Mouse (Mus musculus) lung, postnatal 0 days (tissue): ENCODE data around the gene Slc38a9. TPM values are rescaled to one million over a fixed set of nuclear protein-coding genes. Genes with fewer than 3 reads are reported as not detected.

Source experiments
- ATAC-seq: fragments of 200-750 bp; cut with Nextera tagmentation; 2 replicates; pipeline ENCODE4 v1.8.0; 2017; ENCODE audit warnings: moderate library complexity
- DNase-seq: peaks from one replicate; pipeline ENCODE4 v3.0.0-alpha.2; 2016; ENCODE audit warnings: low spot score
- H3K27ac ChIP-seq: fragments of 300-500 bp; sonication (generic); 2 replicates; pipeline ENCODE4 v1.5.1; 2014; ENCODE audit warnings: antibody characterized with exemption, mild to moderate bottlenecking, low read length, mixed read lengths
- H3K27me3 ChIP-seq: fragments of 300-500 bp; sonication (generic); replicated peaks from 2 replicates; pipeline ENCODE4 v1.6.1; 2014; ENCODE audit warnings: low read length, mixed read lengths; ENCODE audit not compliant: insufficient read depth
- H3K36me3 ChIP-seq: fragments of 300-500 bp; sonication (generic); 2 replicates; pipeline ENCODE4 v1.6.1; 2014; ENCODE audit warnings: low read length, mixed read lengths; ENCODE audit not compliant: insufficient read depth
- H3K4me1 ChIP-seq: fragments of 300-500 bp; sonication (generic); 2 replicates; pipeline ENCODE4 v1.6.1; 2014; ENCODE audit warnings: antibody characterized with exemption, low read depth, low read length, mixed read lengths; ENCODE audit not compliant: insufficient read depth
- H3K4me2 ChIP-seq: fragments of 300-500 bp; sonication (generic); replicated peaks from 2 replicates; pipeline ENCODE4 v1.6.1; 2014; ENCODE audit warnings: low read depth, mild to moderate bottlenecking, low read length, moderate library complexity, mixed read lengths
- H3K4me3 ChIP-seq: fragments of 300-500 bp; sonication (generic); 2 replicates; pipeline ENCODE4 v1.5.1; 2014; ENCODE audit warnings: low read depth, low read length
- H3K9ac ChIP-seq: fragments of 300-500 bp; sonication (generic); replicated peaks from 2 replicates; pipeline ENCODE4 v1.6.1; 2014; ENCODE audit warnings: low read depth, mild to moderate bottlenecking
- H3K9me3 ChIP-seq: fragments of 300-500 bp; sonication (generic); 2 replicates; pipeline ENCODE4 v1.6.1; 2016; ENCODE audit warnings: low read length, mixed read lengths
- CTCF ChIP-seq: IDR thresholded peaks from 2 replicates; pipeline ENCODE4 v1.5.1; 2016; ENCODE audit warnings: antibody characterized with exemption, mild to moderate bottlenecking
- EP300 ChIP-seq: IDR thresholded peaks from 2 replicates; pipeline ENCODE4 v1.6.1; 2016; ENCODE audit warnings: antibody characterized with exemption, mild to moderate bottlenecking, control low read depth
- WGBS: fragments of 180-500 bp; shearing (Covaris S2); extraction: QIAGEN DNeasy Blood & Tissue Kit; methylation state at CpG from one replicate; pipeline ENCODE4 v1.1.7; 2014; 5-methylcytosine and 5-hydroxymethylcytosine counted together
- polyA plus RNA-seq: library from polyadenylated mRNA; unstranded; fragments of >200 nt; fragmentation: Nextera tagmentation; extraction: Ambion mirVana; gene quantifications from 2 replicates; pipeline ENCODE4 v1.2.1, GENCODE M21; 2015

Slc38a9 gene
- polyA plus RNA-seq, 1 experiment from 2014 or later, result 15.3 TPM

- ATAC-seq (peak; percentile 53; the same call in 1 of the 2 replicates), DNase-seq (peak; percentile 50)
- TF ChIP-seq CTCF, result no peak
- peak; percentile 37; the same call in 1 of the 2 replicates for TF ChIP-seq EP300
- no peaks in the 10 kb centered on the region for H3K9me3 ChIP-seq
- no peak overlapping the region for H3K27ac ChIP-seq
- 37% methylated on average over 3 of the region's 3 CpGs for WGBS
- no peak overlapping the region for H3K9ac ChIP-seq
- no peak overlapping the region for H3K4me2 ChIP-seq
- H3K27me3 ChIP-seq, result no peaks in the 10 kb centered on the region
- no peaks in the 10 kb centered on the region; the same call in 1 of the 2 replicates for H3K4me1 ChIP-seq
- no peaks in the 10 kb centered on the region for H3K36me3 ChIP-seq
- H3K4me3 ChIP-seq, result no peak overlapping the region
Measured at GRCm38 (mm10) chr13:112726002-112726401, 65.5 kb downstream of the Slc38a9 start.

- 92% methylated on average over 12 of the region's 12 CpGs for WGBS
- no peak overlapping the region for H3K9ac ChIP-seq
- no peak for DNase-seq
- no peak overlapping the region for H3K27ac ChIP-seq
- TF ChIP-seq EP300 (no peak), CTCF (no peak)
- H3K4me1 ChIP-seq, result peaks cover 7% of the 10 kb centered on the region; the same call in 1 of the 2 replicates
- H3K4me3 ChIP-seq, result no peak overlapping the region
- no peaks in the 10 kb centered on the region for H3K27me3 ChIP-seq
- no peak for ATAC-seq
- H3K36me3 ChIP-seq, result no peaks in the 10 kb centered on the region
- H3K4me2 ChIP-seq, result no peak overlapping the region
- H3K9me3 ChIP-seq, result no peaks in the 10 kb centered on the region
Measured at GRCm38 (mm10) chr13:112733311-112733710, 72.8 kb downstream of the Slc38a9 start.

GRCm38 (mm10) chr13:112734906-112735713 lies 74.6 kb downstream of the Slc38a9 start:
- 0 out of 2 replicates have a peak, but pooled peaks have one; percentile 1 for TF ChIP-seq CTCF
- no peak; the same call in 1 of the 2 replicates for TF ChIP-seq EP300

GRCm38 (mm10) chr13:112736407-112736806 lies 75.9 kb downstream of the Slc38a9 start:
- ATAC-seq, result no peak
- H3K9ac ChIP-seq, result no peak overlapping the region
- no peak overlapping the region for H3K4me3 ChIP-seq
- H3K36me3 ChIP-seq, result no peaks in the 10 kb centered on the region
- no peaks in the 10 kb centered on the region for H3K27me3 ChIP-seq
- peaks cover 7% of the 10 kb centered on the region; the same call in 1 of the 2 replicates for H3K4me1 ChIP-seq
- H3K4me2 ChIP-seq, result no peak overlapping the region
- DNase-seq, result no peak
- no peak overlapping the region for H3K27ac ChIP-seq
- H3K9me3 ChIP-seq, result no peaks in the 10 kb centered on the region
- 76% methylated on average over 10 of the region's 10 CpGs for WGBS
- TF ChIP-seq EP300 (no peak), CTCF (no peak)

More at GRCm38 (mm10) chr13:112734906-112735713, 74.6 kb downstream of the Slc38a9 start:
- Histone ChIP-seq H3K36me3 (no peaks in the 10 kb centered on the region), H3K27ac (peak overlapping the region; percentile 60), H3K9me3 (no peaks in the 10 kb centered on the region), H3K4me2 (peak overlapping the region; percentile 8; the same call in 1 of the 2 replicates), H3K4me3 (no peak overlapping the region), H3K9ac (no peak overlapping the region), H3K4me1 (peaks cover 7% of the 10 kb centered on the region; the same call in 1 of the 2 replicates), H3K27me3 (no peaks in the 10 kb centered on the region)
- WGBS, result 32% methylated on average over 14 of the region's 14 CpGs
- DNase-seq, result peak; percentile 93
- peak; percentile 98 for ATAC-seq

GRCm38 (mm10) chr13:112737110-112737509 lies 76.6 kb downstream of the Slc38a9 start:
- peaks cover 7% of the 10 kb centered on the region; the same call in 1 of the 2 replicates for H3K4me1 ChIP-seq
- no peaks in the 10 kb centered on the region for H3K27me3 ChIP-seq
- WGBS, result 75% methylated on average over 9 of the region's 9 CpGs
- DNase-seq, result no peak
- H3K4me2 ChIP-seq, result no peak overlapping the region
- no peak overlapping the region for H3K9ac ChIP-seq
- no peak for TF ChIP-seq CTCF
- no peak for TF ChIP-seq EP300
- no peak overlapping the region for H3K4me3 ChIP-seq
- ATAC-seq, result no peak
- H3K36me3 ChIP-seq, result no peaks in the 10 kb centered on the region
- H3K27ac ChIP-seq, result no peak overlapping the region
- no peaks in the 10 kb centered on the region for H3K9me3 ChIP-seq

- H3K36me3 ChIP-seq, result no peaks in the 10 kb centered on the region
- 78% methylated on average over 16 of the region's 16 CpGs for WGBS
- no peak for ATAC-seq
Measured at GRCm38 (mm10) chr13:112738005-112738404, 77.5 kb downstream of the Slc38a9 start.

More at GRCm38 (mm10) chr13:112738005-112738404, 77.5 kb downstream of the Slc38a9 start:
- Histone ChIP-seq H3K4me3 (no peak overlapping the region), H3K27ac (no peak overlapping the region), H3K27me3 (no peaks in the 10 kb centered on the region), H3K4me1 (peaks cover 7% of the 10 kb centered on the region; the same call in 1 of the 2 replicates), H3K9me3 (no peaks in the 10 kb centered on the region), H3K9ac (no peak overlapping the region), H3K4me2 (no peak overlapping the region)
- DNase-seq, result no peak
- no peak for TF ChIP-seq CTCF
